Mouse (Mus musculus) stomach, postnatal 0 days (tissue): Measurements from ENCODE around the gene Ankrd44. TPM values are rescaled to one million over a fixed set of nuclear protein-coding genes. Genes with fewer than 3 reads are reported as not detected.

ENCODE experiments used
- ATAC-seq: fragments of 200-750 bp; cut with Nextera tagmentation; 2 replicates; pipeline ENCODE4 v1.8.0; 2017; ENCODE audit not compliant: low FRiP score, low TSS enrichment
- DNase-seq: peaks from one replicate; pipeline ENCODE4 v3.0.0-alpha.2; 2016; ENCODE audit warnings: low spot score
- H3K27ac ChIP-seq: fragments of 300-500 bp; sonication (generic); replicated peaks from 2 replicates; pipeline ENCODE4 v1.5.1; 2014; ENCODE audit warnings: mild to moderate bottlenecking, control low read depth
- H3K27me3 ChIP-seq: fragments of 300-500 bp; sonication (generic); 2 replicates; pipeline ENCODE4 v1.6.1; 2014; ENCODE audit warnings: low read length; ENCODE audit not compliant: control insufficient read depth, insufficient read depth
- H3K36me3 ChIP-seq: fragments of 300-500 bp; sonication (generic); 2 replicates; pipeline ENCODE4 v1.6.1; 2014; ENCODE audit warnings: low read length, mixed read lengths; ENCODE audit not compliant: control insufficient read depth, insufficient read depth
- H3K4me1 ChIP-seq: fragments of 300-500 bp; sonication (generic); replicated peaks from 2 replicates; pipeline ENCODE4 v1.6.1; 2014; ENCODE audit warnings: antibody characterized with exemption; ENCODE audit not compliant: control insufficient read depth, insufficient read depth
- H3K4me2 ChIP-seq: fragments of 300-500 bp; sonication (generic); replicated peaks from 2 replicates; pipeline ENCODE4 v1.6.1; 2014; ENCODE audit warnings: low read depth, mild to moderate bottlenecking, control low read depth, moderate library complexity
- H3K4me3 ChIP-seq: fragments of 300-500 bp; sonication (generic); 2 replicates; pipeline ENCODE4 v1.5.1; 2014; ENCODE audit warnings: low read depth, low read length, control low read depth
- H3K9ac ChIP-seq: fragments of 300-500 bp; sonication (generic); 2 replicates; pipeline ENCODE4 v1.6.1; 2014; ENCODE audit warnings: mild to moderate bottlenecking, low read length, control low read depth, mixed read lengths
- H3K9me3 ChIP-seq: fragments of 300-500 bp; sonication (generic); 2 replicates; pipeline ENCODE4 v1.6.1; 2016; ENCODE audit warnings: low read length; ENCODE audit not compliant: control insufficient read depth
- CTCF ChIP-seq: IDR thresholded peaks from 2 replicates; pipeline ENCODE4 v1.5.1; 2016; ENCODE audit warnings: antibody characterized with exemption, low read depth, mild to moderate bottlenecking, moderate library complexity
- EP300 ChIP-seq: optimal IDR thresholded peaks from 2 replicates; pipeline ENCODE3; 2016; ENCODE audit warnings: antibody characterized with exemption
- WGBS: fragments of 180-500 bp; shearing (Covaris S2); extraction: QIAGEN DNeasy Blood & Tissue Kit; methylation state at CpG from one replicate; pipeline ENCODE4 v1.1.7; 2014; 5-methylcytosine and 5-hydroxymethylcytosine counted together
- polyA plus RNA-seq: library from polyadenylated mRNA; unstranded; fragments of >200 nt; fragmentation: Nextera tagmentation; extraction: Ambion mirVana; gene quantifications from 2 replicates; pipeline ENCODE4 v1.2.1, GENCODE M21; 2015

Gene Ankrd44
- polyA plus RNA-seq, 1 experiment from 2014 or later, result 7.8 TPM

DNA sequence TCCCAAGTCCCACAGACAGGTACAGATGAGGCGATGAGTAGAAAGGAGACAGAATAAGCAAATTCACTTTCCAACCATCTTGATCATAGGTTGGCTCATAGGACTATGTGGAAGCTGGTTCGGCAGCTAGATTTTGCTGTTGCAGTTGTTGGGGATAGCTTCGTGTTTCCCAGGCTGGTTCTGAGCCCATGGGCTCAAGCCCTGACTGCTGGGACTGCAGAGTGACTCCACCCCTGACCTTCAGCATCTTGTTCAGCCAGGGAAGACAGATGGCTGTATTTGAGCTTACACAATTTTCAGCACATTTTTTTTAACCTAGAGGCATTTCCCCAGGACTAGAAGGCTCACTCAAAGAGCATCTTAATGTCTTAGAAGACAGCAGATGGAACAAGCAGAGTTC lies 237.7 kb downstream of the Ankrd44 start:
- H3K4me1 ChIP-seq, result no peaks in the 10 kb centered on the region
- H3K9ac ChIP-seq, result no peak overlapping the region
- 82% methylated on average over 3 of the region's 3 CpGs for WGBS
- H3K4me2 ChIP-seq, result no peak overlapping the region
- DNase-seq (no peak), ATAC-seq (no peak)
- H3K27me3 ChIP-seq, result no peaks in the 10 kb centered on the region
- TF ChIP-seq CTCF (no peak), EP300 (no peak)
- no peak overlapping the region for H3K4me3 ChIP-seq
- no peaks in the 10 kb centered on the region for H3K9me3 ChIP-seq
- no peaks in the 10 kb centered on the region for H3K36me3 ChIP-seq
- no peak overlapping the region for H3K27ac ChIP-seq

- no peak for ATAC-seq
- Histone ChIP-seq H3K4me3 (no peak overlapping the region), H3K4me1 (no peaks in the 10 kb centered on the region), H3K36me3 (0 out of 2 replicates have a peak, but pooled peaks cover 4% of the 10 kb centered on the region), H3K9ac (no peak overlapping the region), H3K9me3 (no peaks in the 10 kb centered on the region), H3K27me3 (no peaks in the 10 kb centered on the region), H3K27ac (no peak overlapping the region), H3K4me2 (no peak overlapping the region)
- TF ChIP-seq EP300 (no peak), CTCF (no peak)
- DNase-seq, result no peak
- 70% methylated on average over 4 of the region's 4 CpGs for WGBS
Observed at GRCm38 (mm10) chr1:54684316-54684715, 241.9 kb downstream of the Ankrd44 start.

GRCm38 (mm10) chr1:54679556-54679955 lies 246.6 kb downstream of the Ankrd44 start:
- Histone ChIP-seq H3K4me3 (no peak overlapping the region), H3K27ac (no peak overlapping the region), H3K36me3 (0 out of 2 replicates have a peak, but pooled peaks cover 4% of the 10 kb centered on the region), H3K4me2 (no peak overlapping the region), H3K9me3 (no peaks in the 10 kb centered on the region), H3K9ac (no peak overlapping the region), H3K27me3 (no peaks in the 10 kb centered on the region), H3K4me1 (no peaks in the 10 kb centered on the region)
- 72% methylated on average over 1 of the region's 1 CpGs for WGBS
- TF ChIP-seq CTCF (no peak), EP300 (no peak)
- ATAC-seq (no peak), DNase-seq (no peak)

DNA sequence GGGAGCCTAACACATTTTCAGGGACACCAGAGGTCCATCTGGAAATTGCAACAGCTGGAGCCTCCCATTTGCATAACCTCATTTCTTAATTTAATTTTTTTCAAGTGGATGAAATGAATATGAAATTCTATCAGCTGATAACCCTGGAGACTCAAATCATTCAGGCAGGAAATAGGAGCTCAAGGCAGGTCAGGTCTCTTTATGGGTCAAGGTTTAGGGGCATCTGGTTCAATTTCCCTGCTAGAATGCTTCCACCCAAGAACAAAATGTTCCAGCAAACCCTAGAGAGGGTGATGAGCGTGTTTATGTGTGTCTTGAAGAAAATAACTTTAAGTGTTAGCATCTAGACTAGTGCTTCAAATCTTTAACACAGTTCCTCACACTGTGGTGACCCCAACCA lies 248.2 kb downstream of the Ankrd44 start:
- no peak overlapping the region for H3K4me2 ChIP-seq
- no peak overlapping the region for H3K9ac ChIP-seq
- no peak overlapping the region for H3K4me3 ChIP-seq
- H3K4me1 ChIP-seq, result no peaks in the 10 kb centered on the region
- no peaks in the 10 kb centered on the region for H3K27me3 ChIP-seq
- WGBS, result 95% methylated on average over 1 of the region's 1 CpGs
- H3K36me3 ChIP-seq, result 0 out of 2 replicates have a peak, but pooled peaks cover 4% of the 10 kb centered on the region
- DNase-seq (no peak), ATAC-seq (no peak)
- no peak for TF ChIP-seq CTCF
- no peak for TF ChIP-seq EP300
- no peak overlapping the region for H3K27ac ChIP-seq
- no peaks in the 10 kb centered on the region for H3K9me3 ChIP-seq

DNA sequence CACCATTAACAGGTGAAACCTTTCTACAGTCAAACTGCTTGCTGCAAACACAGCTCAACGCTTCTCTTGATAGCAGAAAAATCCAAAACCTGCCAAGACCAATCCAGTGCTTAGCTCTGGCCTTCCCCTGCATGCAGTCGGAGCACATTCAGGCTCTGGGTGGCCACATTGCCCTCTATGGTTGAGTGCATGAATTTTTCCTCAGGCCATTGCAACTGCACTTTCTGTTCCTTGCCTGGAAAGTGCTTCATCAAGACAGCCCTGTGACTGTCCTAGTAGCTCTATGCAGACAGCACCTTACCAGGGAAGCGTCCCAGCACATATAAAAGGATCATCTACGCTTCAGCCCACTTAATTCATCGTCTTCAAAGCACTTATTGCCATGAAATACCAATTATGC lies 250.7 kb downstream of the Ankrd44 start:
- Histone ChIP-seq H3K9ac (no peak overlapping the region), H3K27ac (no peak overlapping the region), H3K9me3 (no peaks in the 10 kb centered on the region), H3K27me3 (no peaks in the 10 kb centered on the region), H3K4me1 (no peaks in the 10 kb centered on the region), H3K4me3 (no peak overlapping the region), H3K36me3 (0 out of 2 replicates have a peak, but pooled peaks cover 4% of the 10 kb centered on the region), H3K4me2 (no peak overlapping the region)
- 72% methylated on average over 5 of the region's 5 CpGs for WGBS
- DNase-seq (no peak), ATAC-seq (no peak)
- TF ChIP-seq CTCF (peak; percentile 36; the same call in 1 of the 2 replicates), EP300 (no peak)

DNA sequence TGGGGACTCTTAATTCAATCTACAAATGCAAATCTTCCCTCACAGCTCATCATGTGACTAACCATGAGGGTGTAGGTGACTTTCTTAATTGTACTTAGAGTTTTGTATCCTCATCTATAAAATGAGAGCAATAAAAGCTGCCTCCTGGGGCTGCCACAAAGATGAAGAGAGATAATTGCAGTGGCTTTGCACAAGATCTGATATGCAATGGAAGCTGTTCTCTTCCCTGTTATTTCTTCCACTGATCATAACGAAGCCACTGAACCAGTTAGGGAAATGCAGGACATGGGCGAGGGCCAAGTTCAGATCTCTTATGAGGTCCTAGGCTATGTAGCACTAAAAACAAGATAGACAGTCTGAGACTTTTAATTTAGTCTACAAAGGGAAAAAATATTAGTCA lies 258.2 kb downstream of the Ankrd44 start:
- Histone ChIP-seq H3K4me1 (no peaks in the 10 kb centered on the region), H3K27ac (no peak overlapping the region), H3K9ac (no peak overlapping the region), H3K36me3 (no peaks in the 10 kb centered on the region), H3K4me2 (no peak overlapping the region), H3K4me3 (no peak overlapping the region), H3K9me3 (no peaks in the 10 kb centered on the region), H3K27me3 (no peaks in the 10 kb centered on the region)
- ATAC-seq, result no peak
- no peak for DNase-seq
- 84% methylated on average over 2 of the region's 2 CpGs for WGBS
- TF ChIP-seq EP300, result no peak
- no peak for TF ChIP-seq CTCF
